Mouse (Mus musculus) hindbrain, embryonic 12.5 days (tissue): ENCODE measurements around the gene Col19a1. TPM values are rescaled to one million over a fixed set of nuclear protein-coding genes. Genes with fewer than 3 reads are reported as not detected.

Experiments
- ATAC-seq: fragments of 200-750 bp; cut with Nextera tagmentation; 2 replicates; pipeline ENCODE4 v1.8.0; 2017; ENCODE audit warnings: moderate TSS enrichment; ENCODE audit not compliant: low FRiP score
- H3K27ac ChIP-seq: fragments of 300-500 bp; sonication (generic); 2 replicates; pipeline ENCODE4 v1.5.1; 2016; ENCODE audit warnings: mild to moderate bottlenecking
- H3K27me3 ChIP-seq: fragments of 300-500 bp; sonication (generic); 2 replicates; pipeline ENCODE4 v1.6.1; 2016; ENCODE audit warnings: mild to moderate bottlenecking
- H3K36me3 ChIP-seq: fragments of 300-500 bp; sonication (generic); 2 replicates; pipeline ENCODE4 v1.6.1; 2016; ENCODE audit warnings: mild to moderate bottlenecking
- H3K4me1 ChIP-seq: fragments of 300-500 bp; sonication (generic); 2 replicates; pipeline ENCODE4 v1.6.1; 2016
- H3K4me2 ChIP-seq: fragments of 300-500 bp; sonication (generic); replicated peaks from 2 replicates; pipeline ENCODE4 v1.6.1; 2016; ENCODE audit warnings: mild to moderate bottlenecking
- H3K4me3 ChIP-seq: fragments of 300-500 bp; sonication (generic); 2 replicates; pipeline ENCODE4 v1.5.1; 2016; ENCODE audit warnings: mild to moderate bottlenecking
- H3K9ac ChIP-seq: fragments of 300-500 bp; sonication (generic); 2 replicates; pipeline ENCODE4 v1.6.1; 2016; ENCODE audit warnings: mild to moderate bottlenecking, moderate library complexity
- H3K9me3 ChIP-seq: fragments of 300-500 bp; sonication (generic); replicated peaks from 2 replicates; pipeline ENCODE4 v1.6.1; 2016; ENCODE audit warnings: mild to moderate bottlenecking
- WGBS: fragments of 180-500 bp; shearing (Covaris S2); methylation state at CpG from one replicate; pipeline ENCODE4 v1.1.7; 2016; 5-methylcytosine and 5-hydroxymethylcytosine counted together
- polyA plus RNA-seq: library from polyadenylated mRNA; unstranded; fragments of >200 nt; fragmentation: Nextera tagmentation; extraction: Ambion mirVana; gene quantifications from 2 replicates; pipeline ENCODE4 v1.2.1, GENCODE M21; 2016

Col19a1 gene
- polyA plus RNA-seq, 1 experiment from 2014 or later: 0.71 TPM

GRCm38 (mm10) chr1:24286360-24286759 lies 300.9 kb downstream of the Col19a1 start:
- no peak for ATAC-seq
- no peaks in the 10 kb centered on the region for H3K36me3 ChIP-seq
- no peak overlapping the region for H3K27ac ChIP-seq
- 0 out of 2 replicates have a peak, but pooled peaks cover 3% of the 10 kb centered on the region for H3K4me1 ChIP-seq
- no peaks in the 10 kb centered on the region for H3K27me3 ChIP-seq
- 55% methylated on average over 6 of the region's 6 CpGs for WGBS
- H3K9ac ChIP-seq: no peak overlapping the region
- H3K4me3 ChIP-seq: no peak overlapping the region
- no peak overlapping the region for H3K4me2 ChIP-seq
- H3K9me3 ChIP-seq: no peaks in the 10 kb centered on the region

GRCm38 (mm10) chr1:24267022-24267421 lies 320.2 kb downstream of the Col19a1 start:
- no peaks in the 10 kb centered on the region for H3K27me3 ChIP-seq
- H3K9me3 ChIP-seq: no peaks in the 10 kb centered on the region
- no peak overlapping the region for H3K27ac ChIP-seq
- no peak overlapping the region for H3K9ac ChIP-seq
- no peaks in the 10 kb centered on the region for H3K4me1 ChIP-seq
- 43% methylated on average over 3 of the region's 3 CpGs for whole genome bisulfite sequencing
- H3K36me3 ChIP-seq: no peaks in the 10 kb centered on the region
- no peak for ATAC-seq
- no peak overlapping the region for H3K4me2 ChIP-seq
- H3K4me3 ChIP-seq: no peak overlapping the region

- Histone ChIP-seq H3K4me1 (no peaks in the 10 kb centered on the region), H3K4me3 (no peak overlapping the region), H3K9me3 (no peaks in the 10 kb centered on the region), H3K27me3 (no peaks in the 10 kb centered on the region), H3K4me2 (no peak overlapping the region), H3K36me3 (no peaks in the 10 kb centered on the region), H3K9ac (no peak overlapping the region), H3K27ac (no peak overlapping the region)
- ATAC-seq: no peak
These were observed 326.1 kb downstream of the Col19a1 start for GRCm38 (mm10) chr1:24261181-24261580.

DNA sequence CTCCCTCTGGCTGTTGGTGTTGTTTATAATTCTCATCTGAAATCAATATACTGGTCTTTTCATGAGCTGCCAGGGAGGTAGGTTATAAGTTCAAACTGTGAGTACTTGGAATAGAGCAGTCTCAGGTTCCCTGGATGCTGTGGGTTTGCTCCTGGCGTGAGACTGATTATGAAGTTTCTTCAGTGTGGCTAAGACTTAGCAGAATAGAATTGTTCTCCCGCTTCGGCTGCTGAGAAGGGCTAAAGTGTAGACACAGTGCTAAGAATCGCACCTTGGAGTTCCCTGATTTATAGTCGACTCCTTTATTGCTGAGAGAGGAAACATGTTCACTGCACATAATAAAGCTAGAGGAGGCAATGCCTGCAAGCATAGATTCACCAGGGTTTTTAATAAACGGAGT lies 327.9 kb downstream of the Col19a1 start:
- Histone ChIP-seq H3K4me3 (no peak overlapping the region), H3K27me3 (no peaks in the 10 kb centered on the region), H3K27ac (no peak overlapping the region), H3K36me3 (no peaks in the 10 kb centered on the region), H3K9ac (no peak overlapping the region), H3K4me1 (no peaks in the 10 kb centered on the region), H3K4me2 (no peak overlapping the region), H3K9me3 (no peaks in the 10 kb centered on the region)
- no peak for ATAC-seq
- 84% methylated on average over 6 of the region's 6 CpGs for WGBS

GRCm38 (mm10) chr1:24257961-24258360 lies 329.3 kb downstream of the Col19a1 start:
- 84% methylated on average over 5 of the region's 5 CpGs for WGBS
- Histone ChIP-seq H3K9ac (no peak overlapping the region), H3K27me3 (no peaks in the 10 kb centered on the region), H3K4me3 (no peak overlapping the region), H3K36me3 (no peaks in the 10 kb centered on the region), H3K9me3 (no peaks in the 10 kb centered on the region), H3K27ac (no peak overlapping the region), H3K4me2 (no peak overlapping the region), H3K4me1 (no peaks in the 10 kb centered on the region)
- no peak for ATAC-seq

DNA sequence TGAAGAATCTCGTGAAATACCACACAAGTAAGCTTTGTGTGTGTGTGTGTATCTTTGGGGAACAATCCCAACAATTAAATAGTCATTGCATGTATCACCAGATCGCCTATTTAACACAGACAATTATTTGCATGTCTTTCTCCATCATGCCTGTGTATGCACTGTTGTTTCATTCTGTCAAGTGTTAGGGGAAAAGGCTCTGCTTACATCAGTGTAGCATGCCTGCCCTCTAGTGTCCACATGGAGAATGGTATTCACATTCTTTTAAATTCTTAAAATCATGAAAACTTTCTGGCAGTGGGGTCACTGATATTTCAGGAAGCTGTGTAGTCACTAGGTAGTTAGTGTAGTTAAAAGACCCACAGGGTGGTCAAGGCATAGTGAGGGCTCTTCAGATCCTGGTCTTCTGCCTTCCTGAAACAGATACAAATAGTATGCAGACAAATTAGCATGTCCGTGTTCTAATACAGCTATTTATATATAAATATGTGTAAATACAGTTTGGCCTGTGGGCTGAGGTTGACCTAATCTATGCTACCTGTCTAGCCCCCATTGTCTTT lies 338.1 kb downstream of the Col19a1 start:
- H3K9ac ChIP-seq: no peak overlapping the region
- H3K4me1 ChIP-seq: 0 out of 2 replicates have a peak, but pooled peaks cover 4% of the 10 kb centered on the region
- no peak overlapping the region for H3K27ac ChIP-seq
- no peak overlapping the region for H3K4me2 ChIP-seq
- WGBS: 55% methylated on average over 3 of the region's 3 CpGs
- peak; percentile 75 for ATAC-seq
- no peaks in the 10 kb centered on the region for H3K36me3 ChIP-seq
- H3K9me3 ChIP-seq: no peaks in the 10 kb centered on the region
- H3K4me3 ChIP-seq: no peak overlapping the region
- no peaks in the 10 kb centered on the region for H3K27me3 ChIP-seq

DNA sequence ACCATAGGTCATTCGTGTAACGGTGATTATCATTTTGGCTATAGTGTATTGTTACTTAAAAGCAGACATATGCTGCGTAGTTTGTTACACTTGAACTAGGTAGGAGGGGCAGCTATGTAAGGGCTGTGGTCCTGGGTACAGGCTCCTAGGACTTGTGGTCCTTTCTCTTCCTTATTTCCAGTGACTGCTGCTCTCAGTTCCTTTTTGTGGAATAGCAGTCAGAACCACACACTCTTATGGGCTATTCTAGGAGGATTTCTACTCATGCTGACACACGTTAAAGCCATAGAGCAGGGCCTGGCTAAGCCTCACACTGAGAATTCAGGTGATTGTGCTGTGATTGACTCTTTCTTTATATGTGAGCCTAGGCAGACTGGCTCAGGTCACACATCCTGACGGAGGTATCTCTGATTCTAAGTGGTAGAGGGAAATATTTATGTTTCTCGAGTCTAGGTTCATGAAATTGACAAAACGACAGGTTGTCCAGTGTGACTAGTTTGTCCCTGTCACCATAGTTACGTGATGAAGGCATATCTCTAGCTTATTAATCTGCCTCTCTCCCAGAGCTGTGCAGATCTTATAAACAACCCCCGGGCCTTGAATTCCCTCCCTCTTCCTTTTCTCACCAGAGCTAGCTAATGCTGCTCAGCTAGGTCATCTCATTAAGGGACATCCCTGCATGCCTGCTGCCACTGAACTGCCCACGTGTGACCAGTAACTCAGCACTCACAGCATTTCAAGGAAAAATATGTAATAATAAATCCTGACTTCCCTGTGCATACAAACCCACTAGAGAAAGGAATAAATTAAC lies 338.8 kb downstream of the Col19a1 start:
- no peak overlapping the region for H3K27ac ChIP-seq
- no peak overlapping the region for H3K4me3 ChIP-seq
- H3K9me3 ChIP-seq: no peaks in the 10 kb centered on the region
- no peak overlapping the region for H3K9ac ChIP-seq
- H3K36me3 ChIP-seq: no peaks in the 10 kb centered on the region
- H3K27me3 ChIP-seq: no peaks in the 10 kb centered on the region
- WGBS: 74% methylated on average over 10 of the region's 10 CpGs
- peak; percentile 59 for ATAC-seq
- H3K4me1 ChIP-seq: 0 out of 2 replicates have a peak, but pooled peaks cover 4% of the 10 kb centered on the region
- no peak overlapping the region for H3K4me2 ChIP-seq

- Histone ChIP-seq H3K9me3 (no peaks in the 10 kb centered on the region), H3K4me2 (no peak overlapping the region), H3K9ac (no peak overlapping the region), H3K36me3 (no peaks in the 10 kb centered on the region), H3K27ac (no peak overlapping the region), H3K4me3 (no peak overlapping the region), H3K27me3 (no peaks in the 10 kb centered on the region), H3K4me1 (0 out of 2 replicates have a peak, but pooled peaks cover 4% of the 10 kb centered on the region)
- ATAC-seq: 0 out of 2 replicates have a peak, but pooled peaks have one; percentile 51
- WGBS: 51% methylated on average over 13 of the region's 13 CpGs
These were observed 341.4 kb downstream of the Col19a1 start for GRCm38 (mm10) chr1:24245700-24246375.

GRCm38 (mm10) chr1:24244931-24245330 lies 342.3 kb downstream of the Col19a1 start:
- Histone ChIP-seq H3K4me1 (0 out of 2 replicates have a peak, but pooled peaks cover 4% of the 10 kb centered on the region), H3K27me3 (no peaks in the 10 kb centered on the region), H3K4me2 (no peak overlapping the region), H3K27ac (no peak overlapping the region), H3K36me3 (no peaks in the 10 kb centered on the region), H3K9ac (no peak overlapping the region), H3K9me3 (no peaks in the 10 kb centered on the region), H3K4me3 (no peak overlapping the region)
- WGBS: 81% methylated on average over 10 of the region's 10 CpGs
- ATAC-seq: no peak

DNA sequence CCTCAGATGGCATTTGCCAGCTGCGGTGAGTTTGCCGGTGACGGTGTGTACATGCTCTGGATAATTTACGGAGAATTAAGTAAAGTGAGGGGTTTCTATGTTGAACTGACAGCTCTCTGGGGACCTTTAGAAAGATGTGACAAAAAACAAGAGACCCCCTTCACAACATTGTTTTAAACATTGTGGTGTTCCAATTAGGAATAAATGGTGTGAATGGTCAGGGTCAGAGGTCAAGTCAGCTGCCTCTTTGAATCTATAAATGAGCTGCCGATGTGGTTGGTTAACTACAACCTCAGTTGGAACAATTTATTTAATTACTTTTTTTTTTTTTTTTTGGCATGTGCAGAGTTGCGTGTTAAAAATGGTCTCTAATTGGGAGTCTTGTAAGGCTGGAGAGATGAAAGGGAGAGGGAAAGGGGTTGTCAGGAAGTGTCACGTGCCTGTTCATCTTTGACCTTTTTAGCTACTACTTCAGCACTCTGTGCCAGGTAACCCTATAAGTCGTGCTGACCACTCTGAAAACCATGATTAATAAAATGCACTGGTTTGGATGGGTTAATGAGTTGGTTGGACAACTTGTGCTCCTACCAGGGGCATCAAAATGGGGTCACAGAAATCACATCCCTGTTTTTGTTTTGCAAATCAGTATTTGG lies 347.1 kb downstream of the Col19a1 start:
- ATAC-seq: no peak
- Histone ChIP-seq H3K4me3 (no peak overlapping the region), H3K27me3 (no peaks in the 10 kb centered on the region), H3K9me3 (no peaks in the 10 kb centered on the region), H3K4me2 (no peak overlapping the region), H3K27ac (no peak overlapping the region), H3K4me1 (no peaks in the 10 kb centered on the region), H3K9ac (no peak overlapping the region), H3K36me3 (no peaks in the 10 kb centered on the region)
- 31% methylated on average over 8 of the region's 8 CpGs for WGBS

GRCm38 (mm10) chr1:24236330-24236729 lies 350.9 kb downstream of the Col19a1 start:
- Histone ChIP-seq H3K4me3 (no peak overlapping the region), H3K27ac (no peak overlapping the region), H3K36me3 (no peaks in the 10 kb centered on the region), H3K9me3 (no peaks in the 10 kb centered on the region), H3K9ac (no peak overlapping the region), H3K27me3 (no peaks in the 10 kb centered on the region), H3K4me2 (no peak overlapping the region), H3K4me1 (no peaks in the 10 kb centered on the region)
- ATAC-seq: no peak
- 86% methylated on average over 1 of the region's 1 CpGs for WGBS
